Mouse (Mus musculus): ENCODE measurements around the gene Plekhg4.

Plekhg4 gene

DNA sequence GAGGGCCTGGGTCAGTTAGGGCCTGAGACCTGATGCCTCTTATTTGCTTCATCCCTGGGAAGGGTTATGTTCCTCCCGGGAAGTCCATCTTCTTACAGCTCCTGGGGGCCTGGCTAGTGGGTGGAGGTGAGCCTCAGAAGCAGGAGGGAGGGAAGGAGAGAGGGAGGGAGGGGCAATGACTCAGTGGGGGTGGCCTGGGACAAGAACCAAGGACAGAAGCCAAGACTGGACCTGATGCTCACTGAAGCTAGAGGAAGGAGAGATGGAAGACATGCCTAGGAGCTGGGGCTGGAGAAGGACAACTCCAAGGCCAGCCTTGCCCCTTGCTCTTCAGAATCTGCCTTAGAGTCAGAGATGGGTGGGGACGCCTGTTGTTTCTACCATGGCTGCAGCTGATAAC is at the start of gene Plekhg4:
TSS of gene Plekhg4 (plus strand) at position 243 of the 400 bp plus-strand sequence.
- in situ Hi-C loops (cut with MboI, MseI) = no loop called here

DNA sequence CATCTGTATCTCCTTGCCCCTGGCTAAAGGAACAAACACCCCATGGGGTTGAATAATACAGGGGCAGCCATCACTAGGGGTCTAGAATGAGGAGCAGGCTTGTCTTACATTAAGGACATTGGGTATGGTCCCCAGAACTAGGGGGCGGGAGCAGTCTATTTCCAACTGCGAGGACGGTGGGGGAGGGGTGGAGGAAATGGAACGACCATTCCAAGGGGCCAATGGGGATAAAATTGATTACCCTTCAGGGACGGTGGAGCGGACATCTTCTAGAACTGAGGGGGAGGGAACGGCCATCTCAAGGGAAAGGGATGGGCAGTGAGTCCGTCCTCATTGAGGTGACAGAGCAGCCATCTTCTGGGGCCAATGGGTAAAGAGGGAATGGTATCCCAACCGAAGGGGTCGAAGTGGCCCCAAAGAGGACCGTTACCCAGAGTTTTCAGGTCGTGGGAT is 47.4 kb upstream of the Plekhg4 start:
- in situ Hi-C loops (cut with MboI, MseI) = no loop called here

DNA sequence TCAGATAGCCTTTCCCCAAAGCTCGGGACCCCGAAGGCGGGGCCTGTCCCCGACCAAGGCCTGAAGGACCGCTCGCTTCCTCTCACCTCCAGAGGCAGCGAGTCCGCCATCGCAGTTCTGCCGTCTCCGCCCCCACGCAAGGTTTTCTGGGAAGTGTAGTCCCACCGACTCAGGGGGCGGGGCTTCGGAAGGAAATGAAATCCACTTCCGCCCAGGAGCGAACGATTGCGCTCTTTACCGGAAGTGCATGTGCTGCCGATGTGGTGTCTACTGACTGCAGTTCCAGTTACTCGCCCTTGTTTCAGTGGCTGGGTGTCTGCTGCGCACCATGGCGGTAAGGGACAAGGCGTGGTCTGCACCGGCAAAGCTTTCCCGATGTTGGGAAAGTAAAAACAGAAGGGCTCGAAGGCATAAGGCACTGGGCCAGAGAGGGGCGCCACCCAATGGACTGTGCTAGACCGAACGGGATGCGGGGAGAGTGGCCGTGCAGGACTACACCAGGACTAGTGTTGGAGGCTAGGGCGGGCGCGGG is 46.9 kb upstream of the Plekhg4 start, which contains the start of the genes Lrrc29 and Tmem208:
TSS of gene Lrrc29 (minus strand) at position 138 of the 532 bp plus-strand sequence.
TSS of gene Tmem208 (plus strand) at position 214 of the 532 bp plus-strand sequence.
- in situ Hi-C loops (cut with MboI, MseI) = no loop called here

DNA sequence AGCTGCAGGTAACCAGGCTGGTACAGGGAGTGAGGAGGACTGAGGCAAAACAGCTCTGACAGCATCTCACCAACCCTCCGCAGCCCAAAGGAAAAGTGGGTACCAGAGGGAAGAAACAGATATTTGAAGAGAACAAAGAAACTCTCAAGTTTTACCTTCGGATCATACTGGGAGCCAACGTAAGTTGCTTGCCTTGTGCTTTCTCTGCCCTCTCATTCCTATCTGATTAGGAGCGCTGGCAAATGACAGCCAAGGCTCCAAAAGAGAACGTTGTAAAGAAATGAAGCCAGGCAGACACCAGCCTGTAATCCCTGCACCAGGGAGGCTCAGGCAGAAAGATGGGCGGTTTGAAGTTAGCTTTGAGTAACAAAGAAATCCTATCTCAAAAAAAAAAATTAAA is 46.1 kb upstream of the Plekhg4 start:
- in situ Hi-C loops (cut with MboI, MseI) = no loop called here

DNA sequence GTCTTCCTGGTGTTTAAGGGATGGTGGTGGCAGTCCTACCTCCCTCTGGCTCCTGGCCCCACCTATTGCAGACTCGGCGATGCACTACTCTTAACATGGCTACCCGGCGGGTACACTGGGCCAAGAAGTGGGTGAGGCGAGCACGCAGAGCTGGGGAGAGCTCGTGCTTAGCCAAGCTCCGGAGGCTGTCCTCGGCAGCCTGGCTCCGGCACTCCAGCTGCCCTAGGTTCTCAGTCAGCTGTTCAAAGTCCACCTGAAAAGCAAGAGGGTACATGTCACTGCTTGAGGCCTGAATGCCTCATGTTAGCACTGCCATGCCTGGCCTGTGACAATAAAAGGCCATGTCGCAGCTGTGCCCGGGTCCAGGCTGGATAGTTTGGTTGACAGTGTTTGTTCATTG is 42.7 kb upstream of the Plekhg4 start:
- in situ Hi-C loops (cut with MboI, MseI) = no loop called here

DNA sequence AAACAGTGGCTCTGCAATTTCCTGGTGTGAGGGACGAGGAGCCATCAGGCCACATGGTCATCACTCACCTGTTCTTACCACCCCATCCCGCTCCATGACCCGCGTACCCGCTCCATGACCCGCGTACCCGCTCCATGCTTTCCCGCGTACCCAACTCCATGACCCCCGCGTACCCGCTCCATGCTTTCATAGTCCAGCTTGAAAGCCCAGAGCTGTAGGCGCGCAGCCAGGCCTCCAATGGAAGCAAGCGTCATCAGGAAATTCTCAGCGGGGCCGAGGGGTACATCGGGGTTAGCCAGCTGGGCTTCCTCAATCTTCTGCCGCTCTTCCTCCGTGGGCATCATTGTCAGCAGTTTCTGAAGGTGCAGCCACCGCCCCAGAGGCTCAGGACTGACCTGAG is 41.6 kb upstream of the Plekhg4 start:
- in situ Hi-C loops (cut with MboI, MseI) = no loop called here

DNA sequence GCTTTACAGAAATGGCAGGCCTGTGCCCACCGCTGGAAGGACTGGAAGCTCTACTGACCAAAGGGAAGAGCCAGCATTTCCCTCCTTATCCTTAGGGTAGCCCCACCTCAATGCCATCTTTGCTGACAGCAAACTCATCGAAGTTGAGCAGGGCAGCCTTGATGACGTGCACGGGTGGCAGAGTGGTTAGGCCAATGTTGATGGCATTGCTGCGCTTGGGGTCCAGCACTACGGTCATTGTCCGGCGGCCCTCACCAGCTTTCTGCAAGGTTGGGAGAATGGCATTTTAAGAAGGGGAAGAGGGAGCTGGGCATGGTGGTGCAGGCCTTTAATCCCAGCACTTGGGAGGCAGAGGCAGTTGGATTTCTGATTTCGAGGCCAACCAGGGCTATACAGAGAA is 41.1 kb upstream of the Plekhg4 start:
- in situ Hi-C loops (cut with MboI, MseI) = no loop called here

DNA sequence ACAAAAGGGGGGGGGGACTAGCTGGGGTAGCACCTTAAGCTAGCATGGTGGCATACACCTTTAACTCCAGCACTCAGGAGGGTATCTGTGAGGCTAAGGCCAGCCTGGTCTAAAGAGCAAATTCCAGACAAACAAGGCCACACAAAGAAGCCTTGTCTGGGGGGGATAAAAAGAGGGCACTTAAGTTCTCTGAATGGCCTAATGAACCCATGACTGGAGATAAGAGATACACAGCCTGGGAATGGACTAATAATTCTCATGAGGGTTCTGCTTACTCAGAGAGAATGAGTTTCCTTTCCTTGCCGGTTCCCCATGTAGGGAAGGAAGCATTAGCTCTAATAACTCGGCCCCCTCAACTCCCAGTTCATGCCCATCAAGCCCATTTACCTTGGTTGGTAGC is 40.6 kb upstream of the Plekhg4 start:
- in situ Hi-C loops (cut with MboI, MseI) = no loop called here

DNA sequence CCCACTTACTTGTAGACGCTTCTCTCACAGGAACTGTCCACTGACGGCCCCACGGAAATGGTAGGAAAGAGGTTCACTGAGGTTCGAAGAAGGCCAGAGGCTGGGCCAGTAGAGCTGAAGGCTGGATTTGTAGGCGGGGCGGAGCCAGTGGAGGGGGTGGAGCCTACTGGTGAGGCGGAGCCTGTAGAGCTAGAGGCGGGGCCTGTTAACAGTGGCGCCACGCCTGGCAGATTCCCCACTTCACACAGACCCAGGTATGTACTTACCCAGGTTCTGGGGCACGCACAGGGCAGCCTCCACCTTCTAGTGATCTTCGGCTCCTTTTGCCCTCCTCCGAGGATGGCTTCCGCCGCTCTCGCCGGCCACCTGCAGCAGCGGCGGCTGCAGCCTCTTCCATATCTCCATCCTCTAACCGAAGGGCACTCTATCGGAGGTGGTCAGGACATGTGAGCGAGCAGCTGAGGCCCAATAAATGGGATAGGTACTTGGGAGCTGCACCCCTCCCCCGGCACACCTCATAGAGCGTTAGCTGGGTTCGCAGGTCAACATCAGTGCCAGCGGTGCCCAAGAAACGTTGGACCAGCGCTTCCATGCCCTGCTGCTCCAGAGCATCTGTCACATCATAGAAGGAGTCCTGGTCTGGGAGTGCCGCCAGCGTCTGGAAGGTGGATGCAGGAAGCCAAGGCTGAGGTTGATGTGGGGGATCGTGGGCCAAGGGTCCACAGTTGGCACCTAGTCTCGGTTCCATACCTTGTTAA is 36.5 kb upstream of the Plekhg4 start:
- in situ Hi-C loops (cut with MboI, MseI) = no loop called here

DNA sequence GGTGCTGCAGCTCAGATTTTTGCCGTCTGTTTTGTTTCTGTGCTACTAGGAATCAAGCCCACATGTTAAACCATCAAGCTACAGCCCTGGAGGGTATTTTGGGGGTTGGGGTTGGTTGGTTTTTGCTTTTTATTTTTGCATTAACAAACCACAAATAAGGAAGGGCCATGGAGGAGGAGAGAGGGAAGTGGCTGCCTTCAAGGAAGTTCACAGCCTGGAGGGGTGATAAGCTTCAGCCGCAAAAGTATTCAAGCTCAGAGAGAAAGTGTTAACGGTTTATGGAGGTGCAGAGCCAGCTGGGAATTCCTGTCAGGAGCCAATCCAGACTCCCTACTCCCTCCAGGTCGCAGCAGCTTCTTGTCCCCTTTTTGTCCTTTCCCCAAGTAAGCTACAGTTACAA is 34.1 kb upstream of the Plekhg4 start:
- in situ Hi-C loops (cut with MboI, MseI) = no loop called here

DNA sequence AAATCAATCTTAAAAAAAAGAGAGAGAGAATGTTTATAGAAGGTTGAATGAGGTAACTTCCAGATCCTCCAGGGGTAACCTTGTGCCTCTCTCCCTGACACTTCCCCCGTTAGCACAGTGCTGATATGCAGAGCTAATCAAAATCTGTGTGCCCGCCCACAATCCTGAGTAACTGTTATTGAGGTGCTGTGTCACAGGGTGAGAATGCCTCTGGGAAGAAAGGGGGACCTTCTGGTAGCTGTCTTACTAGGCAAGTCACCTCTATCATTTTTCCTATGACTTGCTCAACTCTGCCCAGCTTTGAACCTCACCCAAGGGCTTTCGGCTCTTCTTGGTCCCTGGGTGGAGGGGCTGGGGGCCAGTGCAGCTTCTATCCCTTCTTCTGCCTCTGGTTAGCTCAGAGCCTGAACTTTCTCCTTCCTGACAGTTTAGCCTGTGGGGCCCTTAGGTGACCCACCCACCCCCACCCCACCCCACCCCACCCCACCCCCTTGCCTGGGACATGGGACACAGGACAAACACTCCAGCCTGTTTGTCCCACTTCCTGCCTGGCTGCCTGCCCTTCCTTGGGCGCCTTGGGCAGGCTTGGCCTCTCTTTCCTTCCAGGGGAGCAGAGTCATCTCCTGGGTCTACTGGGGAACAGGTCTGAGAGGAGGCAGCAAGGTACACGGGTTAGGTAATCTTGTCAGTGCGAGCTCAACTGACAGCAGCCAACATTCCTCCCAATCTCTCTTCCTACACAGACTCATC is 33.0 kb upstream of the Plekhg4 start:
- in situ Hi-C loops (cut with MboI, MseI) = no loop called here

DNA sequence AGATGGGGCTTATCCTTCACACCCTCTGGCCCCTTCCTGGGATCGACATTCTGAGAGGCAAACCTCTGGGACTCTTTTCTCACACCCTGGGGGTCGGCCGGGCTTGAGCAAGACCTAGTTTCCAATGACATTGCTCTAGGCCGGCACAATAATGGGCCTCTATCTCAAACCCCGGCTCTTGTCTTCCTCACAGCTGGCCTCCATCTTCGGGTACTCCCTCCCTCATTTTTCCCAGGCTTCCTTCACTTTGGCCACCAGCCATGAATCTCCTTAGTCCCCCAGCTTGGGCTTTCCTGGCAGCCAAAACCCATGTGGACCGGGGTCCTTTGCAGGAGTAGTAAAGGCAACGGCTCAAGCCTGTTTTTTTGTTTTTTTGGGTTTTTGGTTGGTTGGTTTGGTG is 31.7 kb upstream of the Plekhg4 start:
- in situ Hi-C loops (cut with MboI, MseI) = no loop called here

DNA sequence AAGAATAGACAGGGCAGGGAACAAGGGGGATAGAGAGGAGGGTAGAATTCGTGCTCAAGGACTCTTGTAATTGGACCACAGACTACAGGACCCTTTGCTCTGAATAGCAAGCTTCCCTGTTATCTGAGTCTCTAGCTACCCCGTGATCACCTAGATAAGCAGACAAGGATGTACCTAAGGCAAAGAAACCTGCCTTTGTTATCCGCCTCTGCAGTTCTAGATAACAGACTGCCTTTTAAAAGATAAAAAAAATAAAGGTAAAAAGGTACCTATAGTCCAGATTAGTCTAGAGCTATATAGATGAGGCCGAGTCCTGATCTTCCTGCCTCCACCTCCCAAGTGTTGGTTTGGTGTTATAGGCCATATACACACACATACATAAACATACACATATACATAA is 30.3 kb upstream of the Plekhg4 start:
- in situ Hi-C loops (cut with MboI, MseI) = no loop called here

DNA sequence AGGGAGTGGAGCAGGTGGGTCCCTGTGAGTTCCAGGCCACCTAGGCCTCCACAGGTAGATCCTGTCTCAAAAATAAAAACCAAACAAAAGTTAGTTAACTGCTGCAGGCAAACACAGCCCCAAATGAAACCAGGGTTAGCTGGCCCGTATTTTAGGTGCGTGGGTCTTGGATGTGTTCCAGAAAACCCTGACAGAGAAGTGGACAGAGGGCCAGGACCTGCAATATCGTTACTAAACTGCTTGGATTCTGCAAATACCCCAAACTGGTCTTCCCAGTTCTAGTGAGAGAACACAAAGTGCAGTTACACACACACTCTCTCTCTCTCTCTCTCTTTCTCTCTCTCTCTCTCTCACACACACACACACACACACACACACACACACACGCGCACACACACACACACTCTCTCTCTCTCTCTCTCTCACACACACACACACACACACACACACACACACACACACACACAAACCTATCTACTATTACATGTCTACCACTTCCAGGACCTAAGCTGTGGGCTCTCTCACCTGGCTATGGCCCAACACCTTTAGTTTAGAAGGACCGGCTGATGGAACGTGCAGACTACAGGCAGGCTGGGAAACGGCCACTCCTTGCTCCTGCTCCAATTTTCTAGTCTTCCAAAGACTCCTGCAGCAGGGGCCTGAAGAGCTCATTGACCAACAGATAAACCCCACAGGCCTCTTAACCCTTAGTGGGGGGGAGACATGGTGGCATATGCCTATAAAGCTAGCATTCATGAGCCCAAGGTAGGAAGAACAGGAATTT is 29.1 kb upstream of the Plekhg4 start:
- in situ Hi-C loops (cut with MboI, MseI) = no loop called here

DNA sequence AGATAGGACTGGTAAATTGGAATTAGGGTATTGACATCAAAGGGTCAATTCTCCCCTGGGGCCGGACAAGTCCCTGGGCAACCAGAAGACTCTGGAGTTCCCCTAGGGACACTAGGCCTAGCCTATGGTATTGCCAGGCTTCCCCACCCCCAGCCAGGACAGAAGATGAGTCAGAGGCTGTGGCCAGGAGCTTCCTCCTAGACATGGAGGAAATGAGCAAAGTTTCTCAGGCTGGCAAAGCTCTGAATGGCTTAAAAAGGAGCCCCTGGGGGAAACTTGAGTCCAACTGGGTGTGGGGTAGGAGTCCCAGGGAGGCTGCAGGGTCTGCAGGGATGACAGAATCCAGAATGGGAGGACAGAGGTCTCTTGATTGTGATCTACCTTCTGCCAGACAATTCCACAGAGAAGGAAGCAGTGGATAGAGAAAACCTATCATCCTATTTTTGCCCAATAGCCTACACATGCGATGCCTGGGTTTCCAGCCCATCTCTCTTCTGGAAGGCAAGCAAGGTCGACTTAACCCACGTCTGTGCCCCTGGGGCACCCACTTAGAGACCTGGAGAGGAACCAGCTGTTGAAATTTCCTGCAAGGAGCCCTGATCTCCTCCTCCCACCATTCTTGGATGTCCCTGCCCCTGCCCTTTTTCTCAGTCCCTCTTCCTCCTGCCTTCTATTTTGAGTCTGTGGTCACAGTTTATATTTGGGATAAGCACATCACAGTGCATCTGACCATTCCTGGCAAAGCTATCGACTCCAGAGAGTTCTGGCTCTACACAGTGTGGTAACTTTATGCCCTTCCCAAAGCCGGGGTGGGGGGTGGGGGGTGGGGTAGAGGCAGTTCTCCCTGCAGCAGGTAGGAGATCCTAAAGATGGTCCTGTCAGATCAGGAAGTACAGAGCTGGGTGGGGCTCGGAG is 27.8 kb upstream of the Plekhg4 start:
- in situ Hi-C loops (cut with MboI, MseI) = loop anchor here in 1 of 2 experiments (5.0 kb wide), 1 partner anchor 53 kb away; no protein-coding TSS in a partner anchor

DNA sequence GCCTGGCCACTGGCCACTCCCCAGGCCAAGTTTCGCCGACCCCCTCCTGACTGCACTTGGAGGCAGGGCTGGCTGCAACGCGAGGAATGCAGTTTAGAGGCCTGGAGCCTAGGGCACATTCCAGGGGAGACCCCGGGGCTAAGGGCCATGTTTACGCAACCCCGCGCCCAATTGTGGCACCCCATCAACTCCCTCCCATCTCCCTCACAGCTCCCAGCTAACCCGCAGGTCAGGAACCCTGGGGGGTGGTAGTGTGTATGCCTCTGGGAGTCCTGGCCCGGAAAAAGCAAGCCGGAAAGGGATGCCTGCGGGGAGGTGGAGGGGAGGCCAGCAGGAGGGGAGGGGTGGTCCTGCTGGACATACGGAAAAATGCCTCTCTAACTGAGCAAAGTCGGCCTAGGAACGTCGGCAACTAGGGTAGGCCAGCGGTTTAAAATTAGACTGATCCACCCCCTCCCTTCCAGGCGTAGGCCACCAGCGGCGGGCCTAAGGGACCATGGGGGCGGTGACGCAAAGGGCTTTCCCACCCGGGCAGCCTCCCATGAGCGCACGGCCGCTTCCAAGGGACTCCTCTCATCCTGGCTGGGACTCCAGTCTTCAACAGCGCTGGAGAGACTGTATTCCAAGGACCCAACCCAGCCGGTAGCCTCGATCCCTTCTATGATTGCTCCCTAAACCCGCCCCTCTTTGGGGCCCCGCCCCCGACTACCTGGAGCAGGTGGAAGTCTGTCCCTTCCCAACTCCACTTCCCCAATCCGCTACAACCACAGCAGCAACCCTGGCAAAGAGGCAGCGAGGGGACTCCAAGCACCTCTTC is 26.3 kb upstream of the Plekhg4 start:
- in situ Hi-C loops (cut with MboI, MseI) = loop anchor here in 1 of 2 experiments (5.0 kb wide), 1 partner anchor 55 kb away; no protein-coding TSS in a partner anchor

DNA sequence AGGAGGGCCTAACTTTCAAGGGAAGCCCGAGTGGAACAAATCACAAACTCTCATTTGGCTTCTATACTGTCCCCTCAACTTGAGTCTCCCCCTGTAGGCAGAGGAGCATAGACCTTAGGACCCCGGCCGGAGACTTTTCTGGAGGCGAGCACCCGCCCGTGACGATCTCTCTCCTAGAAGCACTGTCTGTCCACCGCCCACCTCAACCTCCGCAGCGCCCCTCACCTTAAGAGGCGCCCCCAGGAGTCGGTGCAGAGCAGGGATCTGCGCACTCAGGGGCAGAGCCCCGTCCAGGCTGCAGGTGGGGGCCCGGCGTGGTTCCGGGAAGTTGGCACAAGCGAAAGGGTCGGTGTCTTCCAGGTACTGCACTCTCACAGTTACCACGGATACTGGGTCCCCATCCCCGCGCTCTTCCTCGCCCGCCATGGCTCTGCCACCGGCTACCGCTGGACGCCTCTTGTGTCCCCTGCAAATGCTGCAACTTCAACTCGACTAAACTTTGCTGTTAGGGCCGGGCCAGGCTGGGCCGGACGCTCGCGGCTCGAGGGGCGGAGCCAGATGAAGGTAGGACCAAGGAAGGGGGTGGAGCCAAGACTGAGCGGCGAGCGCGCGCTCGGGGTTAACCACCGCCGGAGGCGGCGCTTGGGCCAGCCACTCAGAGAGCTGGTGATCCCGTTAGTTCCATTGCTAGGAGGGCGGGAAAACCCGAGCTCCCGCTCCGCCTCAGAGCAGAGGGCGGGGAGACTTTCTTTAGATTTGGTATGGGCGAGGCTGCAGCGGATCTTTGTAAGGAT is 25.4 kb upstream of the Plekhg4 start, which contains the start of gene Fhod1:
TSS of gene Fhod1 (minus strand) at position 526 of the 794 bp plus-strand sequence.
- in situ Hi-C loops (cut with MboI, MseI) = loop anchor here in 1 of 2 experiments (5.0 kb wide), 1 partner anchor 55 kb away; no protein-coding TSS in a partner anchor

DNA sequence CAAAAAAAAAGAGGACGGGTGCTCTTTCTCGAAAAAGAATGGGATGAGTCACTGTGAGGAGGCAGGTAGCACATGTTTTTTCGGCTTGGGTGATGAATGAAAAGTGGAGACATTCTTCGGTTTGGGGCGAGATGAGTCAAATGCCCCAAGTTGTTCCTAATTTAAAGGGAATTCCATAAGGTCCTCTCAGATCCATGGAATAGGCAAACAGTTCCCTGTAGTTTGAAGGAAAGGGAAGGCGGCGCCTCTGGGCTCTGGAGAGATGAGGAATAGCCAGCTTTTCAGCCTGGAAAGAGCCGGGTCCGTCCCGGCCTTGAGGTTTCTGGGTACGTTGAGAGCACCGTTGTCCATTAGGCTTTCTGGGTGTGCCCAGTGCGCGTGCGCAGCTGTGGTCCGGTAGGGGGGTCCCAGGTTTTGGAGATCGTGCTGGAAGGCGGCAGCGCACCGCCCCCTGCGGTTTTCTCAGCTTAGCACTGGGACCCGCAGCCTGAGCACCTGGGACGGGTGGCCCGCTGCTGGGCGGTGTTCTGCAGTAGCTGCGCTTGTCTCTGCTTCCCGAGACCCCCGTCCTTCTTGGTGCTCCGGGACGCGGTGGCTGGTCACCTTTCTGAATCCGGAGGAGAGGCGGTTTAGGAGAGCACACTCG is 24.5 kb upstream of the Plekhg4 start, which contains the start of gene Slc9a5:
TSS of gene Slc9a5 (plus strand) at position 394 of the 646 bp plus-strand sequence.
- in situ Hi-C loops (cut with MboI, MseI) = loop anchor here in 1 of 2 experiments (5.0 kb wide), 1 partner anchor 56 kb away; no protein-coding TSS in a partner anchor

Data from T-helper 17 cell (primary cell).